Mouse (Mus musculus): ENCODE results near the gene Pabpn1l.

- TF ChIP-seq MAFK (IDR thresholded peaks at IDR 0.05; ENCODE audit: insufficient read depth, low read depth, low read length) (no peak), HCFC1 (IDR thresholded peaks at IDR 0.05; ENCODE audit: borderline replicate concordance, insufficient read depth, low read length) (peak; percentile 39; the same call in 1 of the 2 replicates), ZC3H11A (IDR thresholded peaks at IDR 0.05; ENCODE audit: borderline replicate concordance, low read depth, low read length) (no peak), CHD2 (IDR thresholded peaks at IDR 0.05; ENCODE audit: low read depth, low read length) (no peak)
Measured at GRCm38 (mm10) chr8:122576648-122577022, 45.9 kb downstream of the Pabpn1l start, which contains the start of gene Aprt.

Data from ES-E14 (cell line).